Mouse (Mus musculus): ENCODE measurements around the gene Btbd9. TPM values are rescaled to one million over a fixed set of nuclear protein-coding genes. Genes with fewer than 3 reads are reported as not detected.
"Not testable (repeated sequence)": the region's sequence is repeated elsewhere in the genome, so short reads cannot be mapped to it uniquely, and the experiment has no call there.

Gene Btbd9
- polyA plus RNA-seq, 1 experiment from 2014 or later = 40.9 TPM

GRCm38 (mm10) chr17:30529632-30530541 is 46.4 kb downstream of the Btbd9 start:
- Histone ChIP-seq H3K27ac (replicated peaks in 1 of 2; ENCODE audit: control insufficient read depth in 1 of 2, insufficient read depth in 1 of 2, low read depth in 2 of 2, low read length in 2 of 2) (no peak overlapping the region), H3K9me3 (ENCODE audit: control insufficient read depth, low read length) (no peaks in the 10 kb centered on the region), H3K4me2 (ENCODE audit: low read length) (no peak overlapping the region), H3K36me3 (ENCODE audit: control insufficient read depth, insufficient read depth, low read length) (peaks cover 5% of the 10 kb centered on the region), H3K4me1 (ENCODE audit: control insufficient read depth in 2 of 2, insufficient read depth in 2 of 2, low read length in 2 of 2) (peaks cover 2 to 4% of the 10 kb centered on the region in 2 experiments; a peak in 3 of 4 replicates), H3K9ac (ENCODE audit: low read length) (no peak overlapping the region), H3K4me3 (ENCODE audit: control insufficient read depth in 1 of 2, insufficient read depth in 1 of 2, low read depth in 1 of 2, low read length in 2 of 2) (no peak overlapping the region), H3K27me3 (ENCODE audit: control insufficient read depth, insufficient read depth, low read length) (no peaks in the 10 kb centered on the region)
- WGBS = 78% methylated on average over 12 of the region's 12 CpGs
- no peak for ATAC-seq (ENCODE audit: insufficient number of reproducible peaks, insufficient read depth, low FRiP score, low read depth)

GRCm38 (mm10) chr17:30525405-30526295 is 50.6 kb downstream of the Btbd9 start:
- Histone ChIP-seq H3K4me3 (ENCODE audit: control insufficient read depth in 1 of 2, insufficient read depth in 1 of 2, low read depth in 1 of 2, low read length in 2 of 2) (no peak overlapping the region), H3K4me2 (ENCODE audit: low read length) (no peak overlapping the region), H3K9ac (ENCODE audit: low read length) (no peak overlapping the region), H3K27me3 (ENCODE audit: control insufficient read depth, insufficient read depth, low read length) (no peaks in the 10 kb centered on the region), H3K9me3 (ENCODE audit: control insufficient read depth, low read length) (no peaks in the 10 kb centered on the region), H3K4me1 (ENCODE audit: control insufficient read depth in 2 of 2, insufficient read depth in 2 of 2, low read length in 2 of 2) (peaks cover 7 to 14% of the 10 kb centered on the region in 2 experiments; a peak in 3 of 4 replicates), H3K36me3 (ENCODE audit: control insufficient read depth, insufficient read depth, low read length) (peaks cover 11% of the 10 kb centered on the region), H3K27ac (replicated peaks in 1 of 2; ENCODE audit: control insufficient read depth in 1 of 2, insufficient read depth in 1 of 2, low read depth in 2 of 2, low read length in 2 of 2) (no peak overlapping the region)
- ATAC-seq (ENCODE audit: insufficient number of reproducible peaks, insufficient read depth, low FRiP score, low read depth) = no peak
- WGBS = 42% methylated on average over 6 of the region's 6 CpGs

GRCm38 (mm10) chr17:30524451-30524850 is 51.8 kb downstream of the Btbd9 start:
- H3K4me2 ChIP-seq (ENCODE audit: low read length) = no peak overlapping the region
- no peak overlapping the region for H3K4me3 ChIP-seq (ENCODE audit: control insufficient read depth in 1 of 2, insufficient read depth in 1 of 2, low read depth in 1 of 2, low read length in 2 of 2)
- H3K9me3 ChIP-seq (ENCODE audit: control insufficient read depth, low read length) = no peaks in the 10 kb centered on the region
- H3K36me3 ChIP-seq (ENCODE audit: control insufficient read depth, insufficient read depth, low read length) = peaks cover 11% of the 10 kb centered on the region
- 0 out of 4 replicates have a peak overlapping the region, but pooled peaks of 1 of the 2 experiments have one; percentile 44 for H3K27ac ChIP-seq (replicated peaks in 1 of 2; ENCODE audit: control insufficient read depth in 1 of 2, insufficient read depth in 1 of 2, low read depth in 2 of 2, low read length in 2 of 2)
- 70% methylated on average over 7 of the region's 7 CpGs for WGBS
- H3K4me1 ChIP-seq (ENCODE audit: control insufficient read depth in 2 of 2, insufficient read depth in 2 of 2, low read length in 2 of 2) = peaks cover 7 to 14% of the 10 kb centered on the region in 2 experiments; a peak in 3 of 4 replicates
- no peak for ATAC-seq (ENCODE audit: insufficient number of reproducible peaks, insufficient read depth, low FRiP score, low read depth)
- H3K27me3 ChIP-seq (ENCODE audit: control insufficient read depth, insufficient read depth, low read length) = no peaks in the 10 kb centered on the region
- no peak overlapping the region for H3K9ac ChIP-seq (ENCODE audit: low read length)

- peaks cover 7 to 14% of the 10 kb centered on the region in 2 experiments; a peak in 3 of 4 replicates for H3K4me1 ChIP-seq (ENCODE audit: control insufficient read depth in 2 of 2, insufficient read depth in 2 of 2, low read length in 2 of 2)
- no peak overlapping the region for H3K9ac ChIP-seq (ENCODE audit: low read length)
- no peak overlapping the region for H3K27ac ChIP-seq (replicated peaks in 1 of 2; ENCODE audit: control insufficient read depth in 1 of 2, insufficient read depth in 1 of 2, low read depth in 2 of 2, low read length in 2 of 2)
- no peak overlapping the region for H3K4me3 ChIP-seq (ENCODE audit: control insufficient read depth in 1 of 2, insufficient read depth in 1 of 2, low read depth in 1 of 2, low read length in 2 of 2)
- H3K36me3 ChIP-seq (ENCODE audit: control insufficient read depth, insufficient read depth, low read length) = peaks cover 11% of the 10 kb centered on the region
- no peaks in the 10 kb centered on the region for H3K27me3 ChIP-seq (ENCODE audit: control insufficient read depth, insufficient read depth, low read length)
- WGBS = 47% methylated on average over 2 of the region's 2 CpGs
- 0 out of 2 replicates have a peak, but pooled peaks cover 3% of the 10 kb centered on the region for H3K9me3 ChIP-seq (ENCODE audit: control insufficient read depth, low read length)
- ATAC-seq (ENCODE audit: insufficient number of reproducible peaks, insufficient read depth, low FRiP score, low read depth) = no peak
- no peak overlapping the region for H3K4me2 ChIP-seq (ENCODE audit: low read length)
Measured at GRCm38 (mm10) chr17:30523783-30524182, 52.5 kb downstream of the Btbd9 start.

- no peak overlapping the region for H3K9ac ChIP-seq (ENCODE audit: low read length)
- H3K27me3 ChIP-seq (ENCODE audit: control insufficient read depth, insufficient read depth, low read length) = no peaks in the 10 kb centered on the region
- ATAC-seq (ENCODE audit: insufficient number of reproducible peaks, insufficient read depth, low FRiP score, low read depth) = no peak
- H3K36me3 ChIP-seq (ENCODE audit: control insufficient read depth, insufficient read depth, low read length) = peaks cover 11% of the 10 kb centered on the region
- peaks cover 7 to 14% of the 10 kb centered on the region in 2 experiments; a peak in 3 of 4 replicates for H3K4me1 ChIP-seq (ENCODE audit: control insufficient read depth in 2 of 2, insufficient read depth in 2 of 2, low read length in 2 of 2)
- WGBS = 89% methylated on average over 9 of the region's 9 CpGs
- no peak overlapping the region for H3K27ac ChIP-seq (replicated peaks in 1 of 2; ENCODE audit: control insufficient read depth in 1 of 2, insufficient read depth in 1 of 2, low read depth in 2 of 2, low read length in 2 of 2)
- 0 out of 2 replicates have a peak, but pooled peaks cover 3% of the 10 kb centered on the region for H3K9me3 ChIP-seq (ENCODE audit: control insufficient read depth, low read length)
- H3K4me3 ChIP-seq (ENCODE audit: control insufficient read depth in 1 of 2, insufficient read depth in 1 of 2, low read depth in 1 of 2, low read length in 2 of 2) = no peak overlapping the region
- H3K4me2 ChIP-seq (ENCODE audit: low read length) = no peak overlapping the region
Measured at GRCm38 (mm10) chr17:30522406-30523078, 53.7 kb downstream of the Btbd9 start.

- H3K36me3 ChIP-seq (ENCODE audit: control insufficient read depth, insufficient read depth, low read length) = peaks cover 16% of the 10 kb centered on the region
- peaks cover 2 to 10% of the 10 kb centered on the region in 2 experiments; a peak in 1 of 4 replicates for H3K4me1 ChIP-seq (ENCODE audit: control insufficient read depth in 2 of 2, insufficient read depth in 2 of 2, low read length in 2 of 2)
- ATAC-seq (ENCODE audit: insufficient number of reproducible peaks, insufficient read depth, low FRiP score, low read depth); H3K4me3 ChIP-seq (ENCODE audit: control insufficient read depth in 1 of 2, insufficient read depth in 1 of 2, low read depth in 1 of 2, low read length in 2 of 2); H3K9me3 ChIP-seq (ENCODE audit: control insufficient read depth, low read length); H3K9ac ChIP-seq (ENCODE audit: low read length); H3K27ac ChIP-seq (replicated peaks in 1 of 2; ENCODE audit: control insufficient read depth in 1 of 2, insufficient read depth in 1 of 2, low read depth in 2 of 2, low read length in 2 of 2); H3K27me3 ChIP-seq (ENCODE audit: control insufficient read depth, insufficient read depth, low read length); H3K4me2 ChIP-seq (ENCODE audit: low read length): not testable (repeated sequence)
- 84% methylated on average over 2 of the region's 2 CpGs for WGBS
Measured at GRCm38 (mm10) chr17:30519172-30519512, 57.1 kb downstream of the Btbd9 start.

Measured in heart, embryonic 14.5 days (tissue).